Mouse (Mus musculus) v-Abl transformed pro-B cells (cell line): ENCODE results near the gene Gdpd4.

ENCODE experiments used
- in situ Hi-C, 2 experiments: fragments of 400-800 bp; cut with MboI; formaldehyde crosslinking; loops; one replicate each; pipeline ENCODE4 v1.15.1; 2025; ENCODE audit not compliant: unreplicated experiment in 2 of 2

Gdpd4 gene

DNA sequence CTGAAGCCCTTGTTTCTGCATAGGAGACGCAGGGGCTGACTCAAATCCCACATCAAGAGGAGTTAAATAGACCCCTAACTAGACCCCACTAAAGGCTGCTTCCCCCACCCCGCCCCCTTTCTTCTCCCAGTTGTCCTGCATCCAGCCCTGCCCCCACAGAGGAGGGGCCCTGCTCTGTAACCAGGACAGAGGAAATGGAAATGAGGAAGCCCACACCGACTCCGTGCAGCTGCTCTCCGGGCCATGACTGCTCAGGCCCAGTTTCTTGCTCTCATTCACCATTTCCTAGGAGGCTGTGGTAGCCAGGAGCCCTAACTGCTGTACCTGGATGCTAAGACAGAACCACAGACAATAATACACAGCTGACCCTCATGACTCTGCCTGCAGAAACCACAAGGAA lies 162.6 kb downstream of the Gdpd4 start:
- in situ Hi-C loops, result no loop called here

DNA sequence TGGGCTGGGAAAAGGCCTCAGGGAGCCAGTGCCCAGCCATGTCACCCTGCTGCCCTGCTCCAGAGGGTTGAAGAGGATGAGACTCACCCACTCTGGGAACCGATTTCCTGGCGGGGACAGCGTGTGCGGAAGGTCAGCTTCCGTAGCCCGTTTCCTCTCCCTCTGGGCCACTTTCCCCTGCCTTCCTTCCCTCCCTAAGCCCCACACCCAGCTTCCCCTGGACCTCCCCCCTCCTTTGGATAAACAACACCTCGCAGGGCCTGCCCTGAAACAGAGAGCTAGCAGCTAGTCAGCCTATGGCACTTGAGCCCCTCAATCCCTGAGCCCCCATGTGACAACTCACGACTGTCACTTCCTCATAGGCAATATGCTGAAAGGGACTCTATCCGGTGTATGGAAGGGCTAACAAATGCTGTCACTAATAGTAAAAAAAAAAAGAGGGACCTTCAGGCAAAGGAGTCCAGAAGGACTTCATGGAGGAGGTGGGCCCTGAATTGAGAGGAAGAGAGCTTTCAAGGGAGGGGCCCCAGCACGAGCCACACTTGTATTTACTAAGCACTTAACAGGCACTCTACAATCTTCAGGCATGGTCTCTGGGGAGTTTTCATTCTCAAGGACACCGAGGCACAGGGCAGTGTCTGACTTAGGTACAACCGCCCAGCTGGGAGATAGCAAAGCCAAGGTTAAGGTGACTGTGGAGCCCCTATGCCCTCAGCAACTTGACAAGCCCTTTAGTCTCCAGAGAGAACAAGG lies 165.0 kb downstream of the Gdpd4 start:
- in situ Hi-C loops, result loop anchor here (5.0 kb wide), 4 partner anchors 32 to 337 kb away; no protein-coding TSS in a partner anchor

GRCm38 (mm10) chr7:98085314-98085713 lies 165.6 kb downstream of the Gdpd4 start:
- in situ Hi-C loops, result loop anchor here (5.0 kb wide), 4 partner anchors 33 to 338 kb away; no protein-coding TSS in a partner anchor

DNA sequence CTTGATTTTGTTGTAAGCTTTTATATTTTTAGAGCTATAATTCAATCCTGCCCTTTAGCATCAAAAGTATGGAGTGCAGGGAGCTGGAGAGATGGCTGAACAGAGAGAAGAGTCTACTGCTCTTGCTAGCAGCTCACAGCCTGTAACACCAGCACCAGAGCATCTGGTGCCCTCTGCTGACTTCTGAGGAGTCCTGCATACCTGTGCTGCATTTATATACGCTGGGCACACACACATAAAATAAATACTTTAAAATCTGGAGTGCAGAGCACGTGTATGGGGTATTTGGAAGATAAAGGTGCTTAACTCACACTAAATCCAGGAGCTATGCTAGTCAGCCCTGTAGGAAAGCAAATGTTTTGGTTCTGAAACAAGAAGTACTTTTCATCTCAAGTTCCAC lies 166.6 kb downstream of the Gdpd4 start:
- in situ Hi-C loops, result loop anchor here (5.0 kb wide), 4 partner anchors 34 to 339 kb away; no protein-coding TSS in a partner anchor

GRCm38 (mm10) chr7:98095852-98096251 lies 176.1 kb downstream of the Gdpd4 start:
- in situ Hi-C loops, result no loop called here

DNA sequence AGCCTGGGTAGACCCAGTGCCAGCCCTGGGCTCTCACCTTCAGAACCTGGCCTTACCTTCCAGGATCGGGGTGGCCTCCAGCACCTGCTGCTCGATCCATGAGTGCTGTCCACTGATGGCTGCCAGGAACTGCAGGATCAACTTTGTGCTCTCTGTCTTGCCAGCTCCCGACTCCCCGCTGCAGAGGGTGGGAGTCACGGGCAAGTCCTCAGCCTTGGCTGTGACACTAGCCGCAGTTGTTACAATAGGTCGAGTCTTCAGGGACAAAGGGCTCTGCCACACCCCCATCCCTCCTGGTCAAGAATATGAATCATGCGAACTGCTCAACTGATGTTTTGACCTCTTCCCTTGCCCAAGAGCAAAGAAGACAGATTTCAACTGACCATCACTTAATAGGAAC lies 177.8 kb downstream of the Gdpd4 start:
- in situ Hi-C loops, result no loop called here
